Mouse (Mus musculus): Measurements from ENCODE around the gene Adamts17. TPM values are rescaled to one million over a fixed set of nuclear protein-coding genes. Genes with fewer than 3 reads are reported as not detected.

Adamts17 gene
- polyA plus RNA-seq, 1 experiment from 2014 or later, result not detected

- H3K27ac ChIP-seq, result no peak overlapping the region
- WGBS (ENCODE audit: missing documents), result 61% methylated on average over 11 of the region's 11 CpGs
- no peak overlapping the region for H3K4me3 ChIP-seq (ENCODE audit: inconsistent target)
Measured at GRCm38 (mm10) chr7:67142347-67143015, 302.9 kb downstream of the Adamts17 start.

GRCm38 (mm10) chr7:67145748-67146147, 306.2 kb downstream of the Adamts17 start:
- WGBS (ENCODE audit: missing documents), result 92% methylated on average over 7 of the region's 7 CpGs
- Histone ChIP-seq H3K4me3 (ENCODE audit: inconsistent target) (no peak overlapping the region), H3K36me3 (ENCODE audit: inconsistent target) (no peaks in the 10 kb centered on the region), H3K79me2 (ENCODE audit: inconsistent target) (no peaks in the 10 kb centered on the region), H3K27ac (no peak overlapping the region)

More at GRCm38 (mm10) chr7:67142347-67143015, 302.9 kb downstream of the Adamts17 start:
- no peaks in the 10 kb centered on the region for H3K36me3 ChIP-seq (ENCODE audit: inconsistent target)
- no peaks in the 10 kb centered on the region for H3K79me2 ChIP-seq (ENCODE audit: inconsistent target)

GRCm38 (mm10) chr7:67146151-67146550, 306.6 kb downstream of the Adamts17 start:
- Histone ChIP-seq H3K79me2 (ENCODE audit: inconsistent target) (no peaks in the 10 kb centered on the region), H3K27ac (no peak overlapping the region), H3K36me3 (ENCODE audit: inconsistent target) (no peaks in the 10 kb centered on the region), H3K4me3 (ENCODE audit: inconsistent target) (no peak overlapping the region)
- WGBS (ENCODE audit: missing documents), result 86% methylated on average over 6 of the region's 6 CpGs

DNA sequence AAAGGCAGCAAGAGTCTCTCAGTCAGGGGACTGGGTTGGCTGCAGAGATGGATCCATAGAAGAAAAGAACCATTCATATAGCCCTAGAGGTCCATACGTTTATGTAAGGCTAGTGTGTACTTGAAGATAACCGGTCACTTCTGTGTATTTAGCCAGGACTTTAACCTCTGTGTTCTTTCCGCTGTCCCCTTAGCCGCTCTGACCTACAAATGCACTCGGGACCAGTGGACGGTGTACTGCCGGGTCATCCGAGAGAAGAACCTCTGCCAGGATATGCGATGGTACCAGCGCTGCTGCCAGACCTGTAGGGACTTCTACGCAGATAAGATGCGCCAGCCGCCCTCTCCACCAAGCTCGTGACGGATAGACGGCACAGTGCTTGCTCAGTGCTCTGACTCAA, 310.2 kb downstream of the Adamts17 start:
- Histone ChIP-seq H3K27ac (no peak overlapping the region), H3K4me3 (ENCODE audit: inconsistent target) (no peak overlapping the region), H3K36me3 (ENCODE audit: inconsistent target) (no peaks in the 10 kb centered on the region), H3K79me2 (ENCODE audit: inconsistent target) (no peaks in the 10 kb centered on the region)
- WGBS (ENCODE audit: missing documents), result 92% methylated on average over 16 of the region's 16 CpGs

DNA sequence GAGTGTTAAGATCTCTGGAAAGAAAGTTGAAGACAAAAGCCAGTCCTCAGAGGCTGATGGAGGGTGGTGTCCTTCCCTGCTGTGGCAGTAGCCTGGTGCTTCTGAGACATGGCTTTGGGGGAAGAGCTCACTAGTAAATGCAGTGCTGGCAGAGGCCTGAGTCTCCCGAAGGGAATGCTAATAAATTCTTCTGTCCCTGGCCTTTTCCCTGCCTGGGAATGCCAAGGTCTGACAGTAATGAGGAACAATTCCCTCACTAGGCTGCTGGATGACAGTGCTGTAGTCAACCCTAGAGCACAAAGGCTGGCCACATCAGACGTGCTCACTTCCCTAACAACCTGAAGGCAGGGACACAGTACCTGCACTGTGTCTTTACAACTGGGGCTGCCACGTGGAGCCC, 313.1 kb downstream of the Adamts17 start:
- WGBS (ENCODE audit: missing documents), result 35% methylated on average over 3 of the region's 3 CpGs
- H3K36me3 ChIP-seq (ENCODE audit: inconsistent target), result no peaks in the 10 kb centered on the region

DNA sequence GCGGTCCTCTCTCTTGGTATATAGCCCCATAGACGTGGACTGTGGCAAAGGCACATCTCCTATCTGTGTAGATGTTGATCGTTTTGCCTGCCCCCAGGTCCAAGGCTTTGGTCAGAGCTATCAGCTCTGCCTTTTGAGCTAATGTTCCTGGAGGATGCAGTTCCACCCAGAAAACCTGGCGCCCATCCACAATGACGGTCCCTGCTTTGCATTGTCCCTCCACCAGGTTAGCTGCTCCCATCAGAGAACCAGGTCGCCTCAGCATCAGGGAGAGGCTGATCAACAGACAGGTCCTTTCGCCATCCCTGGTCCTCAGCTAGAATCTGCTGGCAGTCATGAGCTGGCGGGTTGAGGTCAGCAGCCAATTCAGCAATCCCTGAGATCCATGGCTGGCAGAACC, 322.6 kb downstream of the Adamts17 start:
- no peak overlapping the region for H3K27ac ChIP-seq
- H3K36me3 ChIP-seq (ENCODE audit: inconsistent target), result no peaks in the 10 kb centered on the region
- WGBS (ENCODE audit: missing documents), result 89% methylated on average over 8 of the region's 8 CpGs
- no peak overlapping the region for H3K4me3 ChIP-seq (ENCODE audit: inconsistent target)
- H3K79me2 ChIP-seq (ENCODE audit: inconsistent target), result no peaks in the 10 kb centered on the region

More for the DNA sequence above, 313.1 kb downstream of the Adamts17 start:
- no peak overlapping the region for H3K27ac ChIP-seq
- no peaks in the 10 kb centered on the region for H3K79me2 ChIP-seq (ENCODE audit: inconsistent target)
- H3K4me3 ChIP-seq (ENCODE audit: inconsistent target), result no peak overlapping the region

DNA sequence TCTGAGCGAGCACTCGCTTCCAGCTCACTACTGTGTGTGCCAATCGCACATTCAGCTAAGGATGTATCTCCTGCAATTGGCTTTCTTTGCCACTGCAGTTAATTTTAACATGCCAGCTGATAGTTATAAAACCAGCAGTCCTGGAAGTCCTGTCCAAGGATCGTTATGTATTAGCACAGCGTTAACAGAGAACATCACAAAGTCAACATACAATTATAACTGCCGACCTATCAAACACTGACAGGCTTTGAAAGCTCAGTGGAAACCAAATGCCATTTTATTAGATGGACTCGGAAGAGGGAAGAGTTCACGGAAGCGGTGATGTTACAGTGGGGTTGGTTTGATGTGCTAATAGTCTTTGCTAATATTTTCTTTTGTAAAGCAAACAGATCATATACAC, 328.8 kb downstream of the Adamts17 start:
- Histone ChIP-seq H3K79me2 (ENCODE audit: inconsistent target) (no peaks in the 10 kb centered on the region), H3K27ac (no peak overlapping the region), H3K36me3 (ENCODE audit: inconsistent target) (no peaks in the 10 kb centered on the region), H3K4me3 (ENCODE audit: inconsistent target) (no peak overlapping the region)
- WGBS (ENCODE audit: missing documents), result 97% methylated on average over 9 of the region's 9 CpGs

DNA sequence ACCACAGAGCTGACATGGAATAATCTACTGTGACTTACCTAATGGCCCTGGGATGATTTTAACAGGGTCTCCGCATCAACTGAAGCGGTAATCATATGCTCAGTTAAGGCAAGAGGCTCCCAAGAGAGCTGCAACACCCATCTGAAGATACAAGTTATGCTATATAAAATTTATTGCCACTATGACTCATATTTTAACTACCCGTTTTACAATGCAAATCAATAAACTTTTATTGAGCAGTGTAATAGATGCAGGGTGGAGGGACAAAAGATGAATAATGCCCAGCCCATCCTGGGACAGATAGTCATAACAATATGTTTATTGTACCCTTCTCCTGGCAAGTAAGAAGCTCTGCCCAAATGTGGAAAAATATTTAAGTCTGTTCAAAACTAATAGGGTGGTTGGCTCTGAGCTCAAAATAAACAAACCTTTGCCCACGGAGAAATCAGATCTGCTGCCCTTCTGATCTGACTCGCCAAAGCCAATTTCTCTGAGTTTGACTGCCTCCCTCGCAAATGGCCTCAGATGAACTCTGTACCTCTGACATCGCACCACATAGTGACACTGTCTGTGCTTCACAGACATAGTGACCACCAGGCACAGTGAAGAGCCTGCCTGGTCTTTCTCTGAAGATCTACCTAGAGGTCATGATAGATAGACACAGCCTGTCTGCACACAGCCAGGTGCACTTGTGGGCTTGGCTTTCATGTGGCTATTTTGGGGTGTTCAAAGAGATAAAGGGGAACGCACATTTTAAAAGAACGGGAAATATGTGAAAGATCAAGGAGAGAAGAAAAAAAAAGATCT, 329.4 kb downstream of the Adamts17 start:
- H3K79me2 ChIP-seq (ENCODE audit: inconsistent target), result no peaks in the 10 kb centered on the region
- no peak overlapping the region for H3K4me3 ChIP-seq (ENCODE audit: inconsistent target)
- H3K27ac ChIP-seq, result no peak overlapping the region
- WGBS (ENCODE audit: missing documents), result 81% methylated on average over 9 of the region's 9 CpGs
- H3K36me3 ChIP-seq (ENCODE audit: inconsistent target), result no peaks in the 10 kb centered on the region

GRCm38 (mm10) chr7:67173522-67174195, 334.1 kb downstream of the Adamts17 start:
- Histone ChIP-seq H3K4me3 (ENCODE audit: inconsistent target) (no peak overlapping the region), H3K79me2 (ENCODE audit: inconsistent target) (no peaks in the 10 kb centered on the region), H3K36me3 (ENCODE audit: inconsistent target) (no peaks in the 10 kb centered on the region), H3K27ac (no peak overlapping the region)
- WGBS (ENCODE audit: missing documents), result 88% methylated on average over 2 of the region's 2 CpGs

- WGBS (ENCODE audit: missing documents), result 79% methylated on average over 4 of the region's 4 CpGs
- Histone ChIP-seq H3K27ac (no peak overlapping the region), H3K79me2 (ENCODE audit: inconsistent target) (no peaks in the 10 kb centered on the region), H3K4me3 (ENCODE audit: inconsistent target) (no peak overlapping the region), H3K36me3 (ENCODE audit: inconsistent target) (no peaks in the 10 kb centered on the region)
Measured at GRCm38 (mm10) chr7:67183786-67184185, 344.3 kb downstream of the Adamts17 start.

GRCm38 (mm10) chr7:67199412-67199811, 359.9 kb downstream of the Adamts17 start:
- H3K4me3 ChIP-seq (ENCODE audit: inconsistent target), result no peak overlapping the region
- H3K36me3 ChIP-seq (ENCODE audit: inconsistent target), result no peaks in the 10 kb centered on the region
- H3K79me2 ChIP-seq (ENCODE audit: inconsistent target), result no peaks in the 10 kb centered on the region
- 17% methylated on average over 10 of the region's 10 CpGs for WGBS (ENCODE audit: missing documents)
- no peak overlapping the region for H3K27ac ChIP-seq

Other genes with a start within 250 kb of the Adamts17 start
- 6.4 to 7.8 TPM (median 6.8 TPM) in 3 replicates for gene Asb7, start 150.1 kb upstream of the Adamts17 start, polyA plus RNA-seq (2018)
- gene Lins1, start 149.8 kb upstream of the Adamts17 start, polyA plus RNA-seq (2018), result 3.4 to 5.5 TPM (median 3.5 TPM) in 3 replicates
- not detected in 3 replicates for gene Cers3, start 96.2 kb upstream of the Adamts17 start, polyA plus RNA-seq (2018)

All from macrophage (primary cell).